Mouse (Mus musculus) layer of hippocampus, postnatal 25 days (tissue): Measurements from ENCODE around the gene Unc79. TPM values are rescaled to one million over a fixed set of nuclear protein-coding genes. Genes with fewer than 3 reads are reported as not detected.

Experiments
- DNase-seq, 2 experiments: peaks; one replicate each; pipeline ENCODE4 v3.0.0; 2022; ENCODE audit warnings: mixed read lengths in 2 of 2, low spot score in 1 of 2; ENCODE audit errors: extremely low spot score in 1 of 2
- microRNA-seq, 2 experiments: library from miRNA; unstranded; fragments of <30 nt; microRNA quantifications; one replicate each; pipeline ENCODE4 v1.2.0; 2021
- total RNA-seq, 2 experiments: library from RNA; stranded (reverse); gene quantifications; 2 replicates each; pipeline ENCODE4 v1.2.3; 2021

Gene Unc79
- total RNA-seq, 2 experiments from 2014 or later, result 46.3 to 54.5 TPM

GRCm38 (mm10) chr12:103188223-103188622, 239.6 kb downstream of the Unc79 start:
- no peak for DNase-seq

- DNase-seq, result peak; percentile 26 to 50
Observed at GRCm38 (mm10) chr12:103189771-103190170, 241.1 kb downstream of the Unc79 start.

GRCm38 (mm10) chr12:103192996-103193395, 244.3 kb downstream of the Unc79 start:
- no peak for DNase-seq

GRCm38 (mm10) chr12:103202592-103203544, 254.2 kb downstream of the Unc79 start:
- peak in 1 of 2 experiments; percentile 29 for DNase-seq

- DNase-seq, result peak in 1 of 2 experiments; percentile 13
Observed at GRCm38 (mm10) chr12:103205561-103205960, 256.9 kb downstream of the Unc79 start.

GRCm38 (mm10) chr12:103209581-103209980, 260.9 kb downstream of the Unc79 start:
- DNase-seq, result no peak

- no peak for DNase-seq
Observed at GRCm38 (mm10) chr12:103211078-103211477, 262.4 kb downstream of the Unc79 start.

- DNase-seq, result no peak
Observed at GRCm38 (mm10) chr12:103213591-103213990, 264.9 kb downstream of the Unc79 start.

- DNase-seq, result no peak
Observed at GRCm38 (mm10) chr12:103214270-103214669, 265.6 kb downstream of the Unc79 start.

- no peak for DNase-seq
Observed at GRCm38 (mm10) chr12:103214797-103215196, 266.1 kb downstream of the Unc79 start.

GRCm38 (mm10) chr12:103215877-103216610, 267.4 kb downstream of the Unc79 start:
- DNase-seq, result no peak

GRCm38 (mm10) chr12:103223671-103224070, 275.0 kb downstream of the Unc79 start:
- no peak for DNase-seq

GRCm38 (mm10) chr12:103226121-103226520, 277.5 kb downstream of the Unc79 start:
- no peak for DNase-seq

- DNase-seq, result no peak
Observed at GRCm38 (mm10) chr12:103229058-103229457, 280.4 kb downstream of the Unc79 start.

Small RNA genes lying within 50 kb of the gene (microRNA-seq; reads per million reads assigned to microRNA genes)
- gene Gm44324, result 0 reads per million in 2 experiments

Other genes starting within 250 kb of the Unc79 start
- 10 to 100 TPM; 56.4 to 66.2 TPM for gene Itpk1, start 243.9 kb upstream of the Unc79 start, total RNA-seq
- 10 to 100 TPM; 25.2 to 26.3 TPM for gene Moap1, start 205.2 kb upstream of the Unc79 start, total RNA-seq
- 1 to 10 TPM; 4.8 to 5.4 TPM for gene Tmem251, start 205.1 kb upstream of the Unc79 start, total RNA-seq
- not detected for gene Gm28051, start 191.1 kb upstream of the Unc79 start, total RNA-seq
- 10 to 100 TPM; 13.6 to 15.7 TPM for gene Gon7, start 191.1 kb upstream of the Unc79 start, total RNA-seq
- 10 to 100 TPM; 31.0 to 33.6 TPM for gene Ubr7, start 190.9 kb upstream of the Unc79 start, total RNA-seq
- 10 to 100 TPM; 16.3 to 19.3 TPM for gene Gm20604, start 190.2 kb upstream of the Unc79 start, total RNA-seq
- gene Btbd7, start 70.4 kb upstream of the Unc79 start, total RNA-seq, result 10 to 100 TPM; 16.3 to 19.2 TPM
- gene Cox8c, start 49.5 kb upstream of the Unc79 start, total RNA-seq, result not detected